ENCODE assay signal across 28 mouse cellular contexts in genomic region chr16:44349801-44350397, GRCm38 (mm10). TPM values are rescaled to one million over a fixed set of nuclear protein-coding genes. Genes with fewer than 3 reads are reported as not detected.
DNase-seq lines count a peak whose midpoint lies in the region; ATAC-seq and TF ChIP-seq lines count a peak whose summit lies in the region.
"Had no signal": no experiment of that assay in that cellular context is flagged by ENCODE, and none has a peak within 500 bp of the region (broad histone marks: within the 10 kb centered on the region; RNA-seq: fewer than 3 reads in every experiment).

No protein-coding gene starts in this region.

- H3K9ac ChIP-seq in heart, embryonic 16.5 days (ENCODE audit: low read length) = no peak overlapping the region
- no peak overlapping the region for H3K9ac ChIP-seq in liver, embryonic 14.5 days (replicated peaks)
- H3K9ac ChIP-seq in forebrain, embryonic 14.5 days (ENCODE audit: low read length) = no peak overlapping the region; the same call in 1 of the 2 replicates
- H3K9ac ChIP-seq: embryonic facial prominence, embryonic 12.5 days; limb, embryonic 15.5 days; neural tube, embryonic 15.5 days; stomach, embryonic 15.5 days had no signal

- H3K4me2 ChIP-seq in heart, embryonic 16.5 days (ENCODE audit: low read depth, low read length) = peak overlapping the region; percentile 16; the same call in 1 of the 2 replicates
- H3K4me2 ChIP-seq in liver, embryonic 14.5 days (ENCODE audit: low read depth) = peak overlapping the region; percentile 91
- H3K4me2 ChIP-seq in forebrain, embryonic 14.5 days (ENCODE audit: low read length) = no peak overlapping the region
- H3K4me2 ChIP-seq: embryonic facial prominence, embryonic 12.5 days; limb, embryonic 15.5 days; neural tube, embryonic 15.5 days had no signal

- H3K4me1 ChIP-seq in heart, embryonic 16.5 days (ENCODE audit: control insufficient read depth, insufficient read depth, low read length) = peaks cover 10% of the 10 kb centered on the region; the same call in 1 of the 2 replicates
- H3K4me1 ChIP-seq in megakaryocyte, embryonic 14.5 days = peaks cover 41% of the 10 kb centered on the region
- peaks cover 23 to 25% of the 10 kb centered on the region in 2 experiments for H3K4me1 ChIP-seq in liver, embryonic 14.5 days (replicated peaks; ENCODE audit: control insufficient read depth in 2 of 2, insufficient read depth in 2 of 2, low read length in 1 of 2)
- H3K4me1 ChIP-seq in forebrain, embryonic 14.5 days (ENCODE audit: control insufficient read depth, insufficient read depth, low read length) = no peaks in the 10 kb centered on the region
- H3K4me1 ChIP-seq: stomach, embryonic 15.5 days had no signal

- no peak overlapping the region for H3K4me3 ChIP-seq in heart, embryonic 16.5 days (ENCODE audit: low read length)
- H3K4me3 ChIP-seq in megakaryocyte, embryonic 14.5 days (replicated peaks) = peak overlapping the region; percentile 70
- H3K4me3 ChIP-seq in liver, embryonic 14.5 days (ENCODE audit: insufficient read depth in 1 of 2, low read depth in 2 of 2, low read length in 2 of 2) = no peak overlapping the region
- H3K4me3 ChIP-seq in forebrain, embryonic 14.5 days (ENCODE audit: low read depth, low read length) = no peak overlapping the region
- H3K4me3 ChIP-seq: embryonic facial prominence, embryonic 12.5 days; hindbrain, embryonic 10.5 days; layer of hippocampus, adult 2 months; limb, embryonic 15.5 days; myocyte; neural tube, embryonic 15.5 days; stomach, embryonic 15.5 days had no signal

- no peak for ATAC-seq in heart, embryonic 16.5 days (replicated peaks; ENCODE audit: extremely low read depth, insufficient read depth, low FRiP score)
- ATAC-seq in megakaryocyte, adult 5-6 weeks (ENCODE audit: poor library complexity, severe bottlenecking) = no peak
- ATAC-seq in liver, embryonic 14.5 days (ENCODE audit: insufficient read depth) = no peak
- ATAC-seq in megakaryocyte-erythroid progenitor cell, adult 5-6 weeks (replicated peaks; ENCODE audit: low FRiP score, low TSS enrichment, poor library complexity, severe bottlenecking) = peak; percentile 31
- no peak for ATAC-seq in forebrain, embryonic 14.5 days
- ATAC-seq: hindbrain, postnatal 0 days; midbrain, embryonic 16.5 days; Patski had no signal

- WGBS in heart, embryonic 16.5 days = 75% methylated on average over 4 of the region's 4 CpGs
- 20% methylated on average over 4 of the region's 4 CpGs for WGBS in liver, embryonic 14.5 days (ENCODE audit: insufficient replicate concordance)
- WGBS in forebrain, embryonic 14.5 days = 95% methylated on average over 4 of the region's 4 CpGs

- DNase-seq in heart, postnatal 14 days = no peak
- DNase-seq in liver, embryonic 14.5 days (ENCODE audit: low read depth in 3 of 3, low spot score in 3 of 3) = no peak
- no peak for DNase-seq in forebrain, embryonic 14.5 days (ENCODE audit: low spot score)
- DNase-seq in lung, postnatal 10 days = no peak
- DNase-seq: adrenal gland, postnatal 36 days; cerebellum, adult 11 months; cerebellum, adult 9-11 months; kidney, adult 2 months; kidney, postnatal 14 days; layer of hippocampus, postnatal 36 days; right cerebral cortex, adult 18-20 months; right cerebral cortex, postnatal 4 days; thymus, adult 18-20 months had no signal

- intact Hi-C loops in heart, postnatal 14 days (cut with DNase I) = loop anchor here (2.0 kb wide), 1 partner anchor 13 kb away; no protein-coding TSS in a partner anchor

- H3K27ac ChIP-seq in heart, embryonic 16.5 days (ENCODE audit: low read length) = no peak overlapping the region
- H3K27ac ChIP-seq in liver, embryonic 14.5 days = no peak overlapping the region
- H3K27ac ChIP-seq in forebrain, embryonic 14.5 days (ENCODE audit: low read depth, low read length) = no peak overlapping the region
- H3K27ac ChIP-seq: embryonic facial prominence, embryonic 12.5 days; hindbrain, embryonic 10.5 days; hindbrain, postnatal 0 days; layer of hippocampus, adult 2 months; limb, embryonic 15.5 days; neural tube, embryonic 15.5 days; stomach, embryonic 15.5 days had no signal

- no peaks in the 10 kb centered on the region for H3K27me3 ChIP-seq in heart, embryonic 16.5 days (ENCODE audit: control insufficient read depth, insufficient read depth, low read length)
- no peaks in the 10 kb centered on the region for H3K27me3 ChIP-seq in megakaryocyte, embryonic 14.5 days (replicated peaks)
- no peaks in the 10 kb centered on the region for H3K27me3 ChIP-seq in liver, embryonic 14.5 days (ENCODE audit: control insufficient read depth, insufficient read depth, low read length)
- H3K27me3 ChIP-seq in forebrain, embryonic 14.5 days (replicated peaks; ENCODE audit: control insufficient read depth, insufficient read depth, low read length) = no peaks in the 10 kb centered on the region
- H3K27me3 ChIP-seq: embryonic facial prominence, embryonic 12.5 days; limb, embryonic 15.5 days; neural tube, embryonic 15.5 days; Patski; stomach, embryonic 15.5 days had no signal

- no peaks in the 10 kb centered on the region for H3K9me3 ChIP-seq in heart, embryonic 16.5 days (replicated peaks; ENCODE audit: control insufficient read depth, low read length)
- no peaks in the 10 kb centered on the region for H3K9me3 ChIP-seq in megakaryocyte, embryonic 14.5 days
- no peaks in the 10 kb centered on the region for H3K9me3 ChIP-seq in liver, embryonic 14.5 days (ENCODE audit: control insufficient read depth, low read length)
- no peaks in the 10 kb centered on the region for H3K9me3 ChIP-seq in forebrain, embryonic 14.5 days (replicated peaks; ENCODE audit: control insufficient read depth, low read length)
- H3K9me3 ChIP-seq: embryonic facial prominence, embryonic 12.5 days; hindbrain, embryonic 10.5 days; limb, embryonic 15.5 days; neural tube, embryonic 15.5 days; stomach, embryonic 15.5 days had no signal

- no peak for TF ChIP-seq CTCF in liver, embryonic 14.5 days (IDR thresholded peaks at IDR 0.05; ENCODE audit: low read depth)

- TF ChIP-seq EP300 in liver, embryonic 14.5 days (IDR thresholded peaks at IDR 0.05; ENCODE audit: low read depth) = no peak

- no peaks in the 10 kb centered on the region for H3K36me3 ChIP-seq in heart, embryonic 16.5 days (ENCODE audit: control insufficient read depth, insufficient read depth)
- no peaks in the 10 kb centered on the region for H3K36me3 ChIP-seq in megakaryocyte, embryonic 14.5 days (replicated peaks; ENCODE audit: low read length)
- H3K36me3 ChIP-seq in liver, embryonic 14.5 days (replicated peaks; ENCODE audit: control insufficient read depth, insufficient read depth, low read depth) = no peaks in the 10 kb centered on the region
- no peaks in the 10 kb centered on the region for H3K36me3 ChIP-seq in forebrain, embryonic 14.5 days (ENCODE audit: control insufficient read depth, insufficient read depth, low read length)
- H3K36me3 ChIP-seq: embryonic facial prominence, embryonic 12.5 days; hindbrain, embryonic 10.5 days; limb, embryonic 15.5 days; neural tube, embryonic 15.5 days; stomach, embryonic 15.5 days had no signal

RNA-seq across cellular contexts. Expression of gene Spice1, which starts 3.0 kb away (rescaled TPM):
- 19.1 and 21.8 TPM in 2 replicates for polyA plus RNA-seq in heart, embryonic 16.5 days (2015; fragmentation: Nextera tagmentation; extraction: Ambion mirVana)
- total RNA-seq in heart, postnatal 14 days (2021) = 10 to 100 TPM in 1 of 2 experiments, 1 to 10 TPM in 1; 8.8 to 10.0 TPM
- polyA plus RNA-seq in megakaryocyte, embryonic 14.5 days (2012; ENCODE audit: insufficient read depth, low replicate concordance) = 2.9 TPM in 1 of 2 replicates, not detected in the other
- total RNA-seq in megakaryocyte, adult 5-6 weeks (2015) = 14.8 and 17.9 TPM in 2 replicates
- 12.7 and 23.5 TPM in 2 replicates for total RNA-seq in megakaryocyte, adult 5-6 weeks (2017)
- polyA plus RNA-seq in liver, embryonic 14.5 days (2012; rRNA removed) = 6.2 and 8.3 TPM in 2 replicates
- 4.8 and 9.2 TPM in 2 replicates for polyA plus RNA-seq in liver, embryonic 14.5 days (2014; fragmentation: Nextera tagmentation; extraction: Ambion mirVana)
- total RNA-seq in megakaryocyte-erythroid progenitor cell, adult 5-6 weeks (2014; fragmentation: Nextera tagmentation) = 20.4 and 27.5 TPM in 2 replicates
- 26.9 and 27.0 TPM in 2 replicates for total RNA-seq in megakaryocyte-erythroid progenitor cell, adult 5-6 weeks (2017)
- 21.2 TPM in 2 replicates for polyA plus RNA-seq in forebrain, embryonic 14.5 days (2014; fragmentation: Nextera tagmentation; extraction: Ambion mirVana)

RNA-seq across cellular contexts. Expression of gene Sidt1, which starts 16.9 kb away (rescaled TPM):
- polyA plus RNA-seq in heart, embryonic 16.5 days (2015; fragmentation: Nextera tagmentation; extraction: Ambion mirVana) = 0.64 and 0.80 TPM in 2 replicates
- under 1 TPM; 0.49 to 0.74 TPM for total RNA-seq in heart, postnatal 14 days (2021)
- polyA plus RNA-seq in megakaryocyte, embryonic 14.5 days (2012; ENCODE audit: insufficient read depth, low replicate concordance) = not detected in 2 replicates
- total RNA-seq in megakaryocyte, adult 5-6 weeks (2015) = 0.07 and 1.5 TPM in 2 replicates
- 0.29 and 0.73 TPM in 2 replicates for total RNA-seq in megakaryocyte, adult 5-6 weeks (2017)
- 0.01 and 0.08 TPM in 2 replicates for polyA plus RNA-seq in liver, embryonic 14.5 days (2012; rRNA removed)
- polyA plus RNA-seq in liver, embryonic 14.5 days (2014; fragmentation: Nextera tagmentation; extraction: Ambion mirVana) = not detected in 2 replicates
- total RNA-seq in megakaryocyte-erythroid progenitor cell, adult 5-6 weeks (2014; fragmentation: Nextera tagmentation) = 1.7 and 2.0 TPM in 2 replicates
- not detected in 2 replicates for total RNA-seq in megakaryocyte-erythroid progenitor cell, adult 5-6 weeks (2017)
- polyA plus RNA-seq in forebrain, embryonic 14.5 days (2014; fragmentation: Nextera tagmentation; extraction: Ambion mirVana) = 3.9 and 8.6 TPM in 2 replicates
- polyA plus RNA-seq: myocyte, Patski had no signal

RNA-seq across cellular contexts. Expression of gene Cfap44, which starts 44.7 kb away (rescaled TPM):
- 0.20 and 0.22 TPM in 2 replicates for polyA plus RNA-seq in heart, embryonic 16.5 days (2015; fragmentation: Nextera tagmentation; extraction: Ambion mirVana)
- total RNA-seq in heart, postnatal 14 days (2021) = under 1 TPM in 1 of 2 experiments, not detected in 1; 0.31 TPM
- polyA plus RNA-seq in megakaryocyte, embryonic 14.5 days (2012; ENCODE audit: insufficient read depth, low replicate concordance) = not detected in 2 replicates
- not detected in 2 replicates for total RNA-seq in megakaryocyte, adult 5-6 weeks (2015)
- total RNA-seq in megakaryocyte, adult 5-6 weeks (2017) = 0.07 TPM in 1 of 2 replicates, not detected in the other
- polyA plus RNA-seq in liver, embryonic 14.5 days (2012; rRNA removed) = 0.19 and 0.59 TPM in 2 replicates
- polyA plus RNA-seq in liver, embryonic 14.5 days (2014; fragmentation: Nextera tagmentation; extraction: Ambion mirVana) = 0.24 and 0.47 TPM in 2 replicates
- total RNA-seq in megakaryocyte-erythroid progenitor cell, adult 5-6 weeks (2014; fragmentation: Nextera tagmentation) = not detected in 2 replicates
- not detected in 2 replicates for total RNA-seq in megakaryocyte-erythroid progenitor cell, adult 5-6 weeks (2017)
- polyA plus RNA-seq in forebrain, embryonic 14.5 days (2014; fragmentation: Nextera tagmentation; extraction: Ambion mirVana) = 2.4 and 3.6 TPM in 2 replicates
- polyA plus RNA-seq: heart, postnatal 0 days; myocyte had no signal
